Mouse (Mus musculus) ES-Bruce4 (cell line): ENCODE measurements around the gene Smim7.

Experiments
- CTCF ChIP-seq: IDR thresholded peaks from one replicate; pipeline ENCODE4 v1.8.1; 2011; ENCODE audit warnings: low read depth, low read length
- EP300 ChIP-seq: IDR thresholded peaks from 2 replicates; pipeline ENCODE4 v1.6.1; 2011; ENCODE audit warnings: low read depth, low read length; ENCODE audit not compliant: insufficient read depth

- TF ChIP-seq CTCF (no peak), EP300 (no peak)
Observed at GRCm38 (mm10) chr8:72575915-72576314, 5.0 kb upstream of the Smim7 start.
